ENCODE assay signal across 22 mouse cellular contexts in the genomic region with DNA sequence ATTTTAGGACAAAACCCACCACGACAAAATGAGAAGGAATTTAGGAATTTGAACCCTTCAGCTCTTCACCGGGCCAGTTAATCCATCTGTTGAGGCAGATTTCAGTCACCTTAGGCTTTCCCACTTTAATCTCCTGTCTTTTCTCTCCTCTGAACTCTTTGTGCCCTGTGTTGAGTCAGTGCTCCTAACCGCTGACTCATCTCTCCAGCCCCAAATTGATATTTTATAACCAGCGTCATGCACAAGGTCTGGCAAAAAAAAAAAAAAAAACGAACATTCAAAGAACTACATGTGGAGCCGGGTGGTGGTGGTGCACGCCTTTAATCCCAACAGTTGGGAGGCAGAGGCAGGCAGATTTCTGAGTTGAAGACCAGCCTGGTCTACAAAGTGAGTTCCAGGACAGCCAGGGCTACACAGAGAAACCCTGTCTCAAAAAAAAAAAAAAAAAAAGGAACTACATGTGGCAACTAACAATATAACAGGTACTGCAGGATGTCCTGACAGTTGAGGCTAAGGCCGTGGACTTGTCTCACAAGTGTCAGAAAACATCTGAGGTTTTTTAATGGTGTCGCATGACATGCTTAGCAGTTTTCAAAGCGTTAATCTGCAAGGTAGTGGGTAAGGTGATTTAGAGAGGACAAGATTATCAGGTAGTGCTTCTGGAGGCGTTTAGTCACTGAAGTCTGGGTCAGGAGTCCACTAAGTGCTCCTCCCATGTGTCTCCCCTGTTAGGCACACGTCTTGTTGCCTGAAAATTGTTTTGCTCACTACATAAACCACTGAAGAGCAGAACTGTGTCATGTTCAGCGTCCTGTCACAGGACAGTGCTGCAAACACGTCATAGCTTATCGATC. TPM values are rescaled to one million over a fixed set of nuclear protein-coding genes. Genes with fewer than 3 reads are reported as not detected.
A peak's percentile ranks its signal among the peaks of the same experiment; 100 is the strongest.
DNase-seq lines count a peak whose midpoint lies in the region; ATAC-seq and TF ChIP-seq lines count a peak whose summit lies in the region.
"Had no signal": no experiment of that assay in that cellular context is flagged by ENCODE, and none has a peak within 500 bp of the region (broad histone marks: within the 10 kb centered on the region; RNA-seq: fewer than 3 reads in every experiment).

No protein-coding gene starts in this region.

- no peaks in the 10 kb centered on the region for H3K9me3 ChIP-seq in intestine, embryonic 15.5 days
- H3K9me3 ChIP-seq in midbrain, embryonic 11.5 days (ENCODE audit: control insufficient read depth, low read length): no peaks in the 10 kb centered on the region
- H3K9me3 ChIP-seq: forebrain, embryonic 13.5 days; heart, embryonic 12.5 days; hindbrain, embryonic 12.5 days; limb, embryonic 15.5 days; liver, embryonic 15.5 days; lung, embryonic 15.5 days; stomach, embryonic 15.5 days had no signal

- no peak for TF ChIP-seq CTCF in testis, adult 2 months (IDR thresholded peaks at IDR 0.05; ENCODE audit: control insufficient read depth, insufficient read depth, insufficient replicate concordance, low read depth, low read length)

- 78% methylated on average over 15 of the region's 15 CpGs for WGBS in intestine, embryonic 15.5 days
- 87% methylated on average over 15 of the region's 15 CpGs for WGBS in midbrain, embryonic 11.5 days

- TF ChIP-seq POLR2A in testis, adult 2 months (IDR thresholded peaks at IDR 0.05; ENCODE audit: control insufficient read depth, low read depth, low read length): no peak

- DNase-seq in adrenal gland, adult 2 months: peak; percentile 34
- DNase-seq in adrenal gland, adult 18-20 months (ENCODE audit: low spot score in 2 of 2): no peak
- DNase-seq in testis, postnatal 14 days (ENCODE audit: low spot score): no peak
- DNase-seq in midbrain, embryonic 11.5 days (ENCODE audit: low spot score, missing footprints): no peak
- no peak for DNase-seq in lung, postnatal 36 days
- DNase-seq in thymus, postnatal 36 days: no peak
- DNase-seq: B cell, adult 2 months; cerebellum, adult 2 months; cerebellum, postnatal 25 days; gastrocnemius, adult 2 months; heart, postnatal 14 days; lung, postnatal 4 days; thymus, adult 2 months had no signal

- H3K36me3 ChIP-seq in testis, adult 2 months (ENCODE audit: control insufficient read depth, insufficient read depth, low read length): no peaks in the 10 kb centered on the region
- no peaks in the 10 kb centered on the region for H3K36me3 ChIP-seq in intestine, embryonic 15.5 days
- no peaks in the 10 kb centered on the region for H3K36me3 ChIP-seq in midbrain, embryonic 11.5 days (ENCODE audit: control insufficient read depth, insufficient read depth, low read length)
- H3K36me3 ChIP-seq: liver, embryonic 15.5 days; stomach, embryonic 15.5 days had no signal

- no peaks in the 10 kb centered on the region for H3K27me3 ChIP-seq in testis, adult 2 months (ENCODE audit: control insufficient read depth, insufficient read depth, low read length)
- no peaks in the 10 kb centered on the region for H3K27me3 ChIP-seq in intestine, embryonic 15.5 days (replicated peaks)
- no peaks in the 10 kb centered on the region for H3K27me3 ChIP-seq in midbrain, embryonic 11.5 days (ENCODE audit: control insufficient read depth, insufficient read depth, low read length)
- H3K27me3 ChIP-seq: forebrain, embryonic 13.5 days; heart, embryonic 12.5 days; hindbrain, embryonic 12.5 days; limb, embryonic 15.5 days; liver, embryonic 15.5 days; lung, embryonic 15.5 days; stomach, embryonic 15.5 days had no signal

- H3K9ac ChIP-seq in intestine, embryonic 15.5 days: no peak overlapping the region
- no peak overlapping the region for H3K9ac ChIP-seq in midbrain, embryonic 11.5 days (ENCODE audit: low read length)
- H3K9ac ChIP-seq: forebrain, embryonic 13.5 days; heart, embryonic 12.5 days; hindbrain, embryonic 12.5 days; limb, embryonic 15.5 days; liver, embryonic 15.5 days; lung, embryonic 15.5 days; stomach, embryonic 15.5 days had no signal

- no peaks in the 10 kb centered on the region for H3K4me1 ChIP-seq in testis, adult 2 months (ENCODE audit: control insufficient read depth, insufficient read depth, low read length)
- no peaks in the 10 kb centered on the region for H3K4me1 ChIP-seq in intestine, embryonic 15.5 days (replicated peaks)
- no peaks in the 10 kb centered on the region for H3K4me1 ChIP-seq in midbrain, embryonic 11.5 days (ENCODE audit: control insufficient read depth, insufficient read depth, low read length)
- H3K4me1 ChIP-seq: forebrain, embryonic 13.5 days; heart, embryonic 12.5 days; hindbrain, embryonic 12.5 days; limb, embryonic 15.5 days; liver, embryonic 15.5 days; lung, embryonic 15.5 days; stomach, embryonic 15.5 days had no signal

- peak overlapping the region; percentile 27; the same call in 1 of the 2 replicates for H3K4me3 ChIP-seq in testis, adult 2 months (ENCODE audit: control insufficient read depth, low read depth, low read length)
- no peak overlapping the region for H3K4me3 ChIP-seq in intestine, embryonic 15.5 days (replicated peaks)
- no peak overlapping the region for H3K4me3 ChIP-seq in midbrain, embryonic 11.5 days (ENCODE audit: low read depth, low read length)
- H3K4me3 ChIP-seq: forebrain, embryonic 13.5 days; gastrocnemius, adult 2 months; heart, embryonic 12.5 days; hindbrain, embryonic 12.5 days; limb, embryonic 15.5 days; liver, embryonic 15.5 days; lung, embryonic 15.5 days; stomach, embryonic 15.5 days had no signal

- no peak overlapping the region for H3K27ac ChIP-seq in testis, adult 2 months (ENCODE audit: control insufficient read depth, insufficient read depth, low read depth, low read length)
- no peak overlapping the region for H3K27ac ChIP-seq in intestine, embryonic 15.5 days
- no peak overlapping the region for H3K27ac ChIP-seq in midbrain, embryonic 11.5 days (ENCODE audit: low read depth, low read length)
- H3K27ac ChIP-seq: forebrain, embryonic 13.5 days; gastrocnemius, adult 2 months; hindbrain, embryonic 12.5 days; limb, embryonic 15.5 days; liver, embryonic 15.5 days; lung, embryonic 15.5 days; stomach, embryonic 15.5 days had no signal

- ATAC-seq in intestine, embryonic 15.5 days: peak; percentile 43; the same call in 1 of the 2 replicates
- no peak for ATAC-seq in midbrain, embryonic 11.5 days (ENCODE audit: low FRiP score)
- ATAC-seq: forebrain, embryonic 13.5 days had no signal

- H3K4me2 ChIP-seq in intestine, embryonic 15.5 days (replicated peaks): no peak overlapping the region
- no peak overlapping the region for H3K4me2 ChIP-seq in midbrain, embryonic 11.5 days
- H3K4me2 ChIP-seq: forebrain, embryonic 13.5 days; heart, embryonic 12.5 days; hindbrain, embryonic 12.5 days; limb, embryonic 15.5 days; liver, embryonic 15.5 days; lung, embryonic 15.5 days; stomach, embryonic 15.5 days had no signal

RNA-seq across cellular contexts. Expression of a gene that starts 11.7 kb away (rescaled TPM):
- 10 to 100 TPM; 33.1 to 43.7 TPM for total RNA-seq in adrenal gland, adult 2 months (2021)
- polyA plus RNA-seq in adrenal gland, adult 2 months (2012; rRNA removed): 1.2 and 2.2 TPM in 2 replicates
- total RNA-seq in adrenal gland, adult 18-20 months (2021): 10 to 100 TPM; 30.9 to 31.5 TPM
- polyA plus RNA-seq in testis, adult 2 months (2012; rRNA removed): 1.2 and 1.5 TPM in 2 replicates
- polyA plus RNA-seq in intestine, embryonic 15.5 days (2015; fragmentation: Nextera tagmentation; extraction: Ambion mirVana): 37.2 and 40.0 TPM in 2 replicates
- polyA plus RNA-seq in midbrain, embryonic 11.5 days (2014; fragmentation: Nextera tagmentation; extraction: Ambion mirVana): 20.1 and 26.0 TPM in 2 replicates

RNA-seq across cellular contexts. Expression of a gene that starts 11.9 kb away (rescaled TPM):
- total RNA-seq in adrenal gland, adult 2 months (2021): 1 to 10 TPM; 3.5 to 8.3 TPM
- polyA plus RNA-seq in adrenal gland, adult 2 months (2012; rRNA removed): 2.9 and 3.3 TPM in 2 replicates
- total RNA-seq in adrenal gland, adult 18-20 months (2021): 1 to 10 TPM; 5.4 to 5.8 TPM
- 1.7 and 1.9 TPM in 2 replicates for polyA plus RNA-seq in testis, adult 2 months (2012; rRNA removed)
- polyA plus RNA-seq in intestine, embryonic 15.5 days (2015; fragmentation: Nextera tagmentation; extraction: Ambion mirVana): 20.6 and 21.3 TPM in 2 replicates
- 23.9 and 28.1 TPM in 2 replicates for polyA plus RNA-seq in midbrain, embryonic 11.5 days (2014; fragmentation: Nextera tagmentation; extraction: Ambion mirVana)

RNA-seq across cellular contexts. Expression of a gene that starts 29.4 kb away (rescaled TPM):
- 1,000 to 10,000 TPM; 1,193 to 1,310 TPM for total RNA-seq in adrenal gland, adult 2 months (2021)
- polyA plus RNA-seq in adrenal gland, adult 2 months (2012; rRNA removed): 1,760 and 3,093 TPM in 2 replicates
- total RNA-seq in adrenal gland, adult 18-20 months (2021): 1,000 to 10,000 TPM; 1,418 to 2,058 TPM
- polyA plus RNA-seq in testis, adult 2 months (2012; rRNA removed): 147 and 151 TPM in 2 replicates
- polyA plus RNA-seq in intestine, embryonic 15.5 days (2015; fragmentation: Nextera tagmentation; extraction: Ambion mirVana): 611 and 651 TPM in 2 replicates
- 391 and 404 TPM in 2 replicates for polyA plus RNA-seq in midbrain, embryonic 11.5 days (2014; fragmentation: Nextera tagmentation; extraction: Ambion mirVana)
